Mouse (Mus musculus): ENCODE measurements at regions not wholly inside any gene's neighbourhood (a gene's known extent, or its start where the extent isn't known, plus 50 kb on each side); places are given as distances from the start of the nearest gene placed in this dataset.

DNA sequence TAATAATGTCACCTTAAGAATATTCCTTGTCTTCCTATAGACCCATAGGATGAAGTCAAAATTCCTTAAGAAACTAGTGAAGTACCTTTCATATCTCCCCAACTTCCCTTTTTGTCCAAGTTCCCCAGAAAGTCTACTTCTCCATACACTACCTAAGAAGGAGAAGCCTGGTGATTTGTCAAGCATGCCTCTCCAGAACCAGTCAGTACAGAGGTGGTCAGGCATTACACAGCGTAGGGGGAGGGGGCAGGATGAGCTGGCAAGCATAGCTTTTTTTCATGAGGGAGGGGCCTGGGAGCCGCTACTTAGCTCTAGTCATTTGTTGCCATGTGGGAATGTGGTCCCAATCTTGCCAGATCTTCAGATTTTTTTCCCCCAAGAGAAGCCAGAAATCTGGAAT, 54.0 kb upstream of the Satb2 start:
- DNase-seq (ENCODE audit: low read depth in 3 of 3, low spot score in 3 of 3) (no peak), ATAC-seq (ENCODE audit: insufficient read depth) (no peak)
- no peak overlapping the region for H3K4me3 ChIP-seq (ENCODE audit: insufficient read depth in 1 of 2, low read depth in 2 of 2, low read length in 2 of 2)
- no peak overlapping the region for H3K4me2 ChIP-seq (ENCODE audit: low read depth)
- H3K9me3 ChIP-seq (ENCODE audit: control insufficient read depth, low read length): no peaks in the 10 kb centered on the region
- H3K27me3 ChIP-seq (ENCODE audit: control insufficient read depth, insufficient read depth, low read length): no peaks in the 10 kb centered on the region
- no peaks in the 10 kb centered on the region for H3K36me3 ChIP-seq (replicated peaks; ENCODE audit: control insufficient read depth, insufficient read depth, low read depth)
- TF ChIP-seq EP300 (IDR thresholded peaks at IDR 0.05; ENCODE audit: low read depth) (no peak), CTCF (IDR thresholded peaks at IDR 0.05; ENCODE audit: low read depth) (no peak)
- no peaks in the 10 kb centered on the region for H3K4me1 ChIP-seq (replicated peaks; ENCODE audit: control insufficient read depth in 2 of 2, insufficient read depth in 2 of 2, low read length in 1 of 2)
- 35% methylated on average over 2 of the region's 2 CpGs for WGBS (ENCODE audit: insufficient replicate concordance)
- H3K9ac ChIP-seq (replicated peaks): no peak overlapping the region
- no peak overlapping the region for H3K27ac ChIP-seq

DNA sequence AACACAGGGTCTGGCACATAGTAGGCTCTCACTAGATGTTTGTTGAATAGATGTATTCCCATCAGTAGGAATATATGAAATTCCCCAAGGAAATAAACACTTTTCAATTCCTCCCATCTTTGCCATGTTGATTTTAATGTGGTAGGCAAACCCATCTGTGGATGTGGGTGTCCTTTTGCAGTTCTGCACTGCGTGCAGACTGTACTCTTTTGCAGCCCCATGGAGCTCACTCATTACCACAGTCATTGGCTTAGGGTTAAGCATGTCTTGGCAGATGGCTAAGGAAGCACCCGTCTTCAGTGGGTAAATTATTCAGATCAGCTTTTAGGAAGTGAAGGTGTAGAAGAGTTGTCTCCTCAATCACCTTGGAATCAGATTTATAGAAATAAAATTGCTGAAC, 54.8 kb upstream of the Satb2 start:
- H3K27me3 ChIP-seq (ENCODE audit: control insufficient read depth, insufficient read depth, low read length): no peaks in the 10 kb centered on the region
- H3K4me1 ChIP-seq (replicated peaks; ENCODE audit: control insufficient read depth in 2 of 2, insufficient read depth in 2 of 2, low read length in 1 of 2): no peaks in the 10 kb centered on the region
- no peak overlapping the region for H3K27ac ChIP-seq
- WGBS (ENCODE audit: insufficient replicate concordance): 57% methylated on average over 2 of the region's 2 CpGs
- H3K4me3 ChIP-seq (ENCODE audit: insufficient read depth in 1 of 2, low read depth in 2 of 2, low read length in 2 of 2): no peak overlapping the region
- no peaks in the 10 kb centered on the region for H3K9me3 ChIP-seq (ENCODE audit: control insufficient read depth, low read length)
- no peak overlapping the region for H3K4me2 ChIP-seq (ENCODE audit: low read depth)
- ATAC-seq (ENCODE audit: insufficient read depth): no peak
- H3K9ac ChIP-seq (replicated peaks): no peak overlapping the region
- DNase-seq (ENCODE audit: low read depth in 3 of 3, low spot score in 3 of 3): no peak
- TF ChIP-seq EP300 (IDR thresholded peaks at IDR 0.05; ENCODE audit: low read depth) (no peak), CTCF (IDR thresholded peaks at IDR 0.05; ENCODE audit: low read depth) (no peak)
- no peaks in the 10 kb centered on the region for H3K36me3 ChIP-seq (replicated peaks; ENCODE audit: control insufficient read depth, insufficient read depth, low read depth)

- Histone ChIP-seq H3K4me3 (ENCODE audit: insufficient read depth in 1 of 2, low read depth in 2 of 2, low read length in 2 of 2) (no peak overlapping the region), H3K36me3 (replicated peaks; ENCODE audit: control insufficient read depth, insufficient read depth, low read depth) (no peaks in the 10 kb centered on the region)
Measured at GRCm38 (mm10) chr1:57034411-57034810, 56.0 kb upstream of the Satb2 start.

GRCm38 (mm10) chr1:57036382-57036781, 57.9 kb upstream of the Satb2 start:
- ATAC-seq (ENCODE audit: insufficient read depth) (no peak), DNase-seq (ENCODE audit: low read depth in 3 of 3, low spot score in 3 of 3) (no peak)
- Histone ChIP-seq H3K9ac (replicated peaks) (no peak overlapping the region), H3K9me3 (ENCODE audit: control insufficient read depth, low read length) (no peaks in the 10 kb centered on the region), H3K4me3 (ENCODE audit: insufficient read depth in 1 of 2, low read depth in 2 of 2, low read length in 2 of 2) (no peak overlapping the region), H3K4me2 (ENCODE audit: low read depth) (no peak overlapping the region), H3K36me3 (replicated peaks; ENCODE audit: control insufficient read depth, insufficient read depth, low read depth) (no peaks in the 10 kb centered on the region), H3K27ac (no peak overlapping the region), H3K4me1 (replicated peaks; ENCODE audit: control insufficient read depth in 2 of 2, insufficient read depth in 2 of 2, low read length in 1 of 2) (no peaks in the 10 kb centered on the region), H3K27me3 (ENCODE audit: control insufficient read depth, insufficient read depth, low read length) (no peaks in the 10 kb centered on the region)
- 80% methylated on average over 3 of the region's 3 CpGs for WGBS (ENCODE audit: insufficient replicate concordance)
- TF ChIP-seq EP300 (IDR thresholded peaks at IDR 0.05; ENCODE audit: low read depth): no peak
- no peak for TF ChIP-seq CTCF (IDR thresholded peaks at IDR 0.05; ENCODE audit: low read depth)

More at GRCm38 (mm10) chr1:57034411-57034810, 56.0 kb upstream of the Satb2 start:
- no peak overlapping the region for H3K9ac ChIP-seq (replicated peaks)
- ATAC-seq (ENCODE audit: insufficient read depth) (no peak), DNase-seq (ENCODE audit: low read depth in 3 of 3, low spot score in 3 of 3) (no peak)
- no peaks in the 10 kb centered on the region for H3K4me1 ChIP-seq (replicated peaks; ENCODE audit: control insufficient read depth in 2 of 2, insufficient read depth in 2 of 2, low read length in 1 of 2)
- TF ChIP-seq CTCF (IDR thresholded peaks at IDR 0.05; ENCODE audit: low read depth) (no peak), EP300 (IDR thresholded peaks at IDR 0.05; ENCODE audit: low read depth) (no peak)
- H3K9me3 ChIP-seq (ENCODE audit: control insufficient read depth, low read length): no peaks in the 10 kb centered on the region
- WGBS (ENCODE audit: insufficient replicate concordance): 63% methylated on average over 6 of the region's 6 CpGs
- H3K4me2 ChIP-seq (ENCODE audit: low read depth): no peak overlapping the region
- H3K27ac ChIP-seq: no peak overlapping the region
- H3K27me3 ChIP-seq (ENCODE audit: control insufficient read depth, insufficient read depth, low read length): no peaks in the 10 kb centered on the region

DNA sequence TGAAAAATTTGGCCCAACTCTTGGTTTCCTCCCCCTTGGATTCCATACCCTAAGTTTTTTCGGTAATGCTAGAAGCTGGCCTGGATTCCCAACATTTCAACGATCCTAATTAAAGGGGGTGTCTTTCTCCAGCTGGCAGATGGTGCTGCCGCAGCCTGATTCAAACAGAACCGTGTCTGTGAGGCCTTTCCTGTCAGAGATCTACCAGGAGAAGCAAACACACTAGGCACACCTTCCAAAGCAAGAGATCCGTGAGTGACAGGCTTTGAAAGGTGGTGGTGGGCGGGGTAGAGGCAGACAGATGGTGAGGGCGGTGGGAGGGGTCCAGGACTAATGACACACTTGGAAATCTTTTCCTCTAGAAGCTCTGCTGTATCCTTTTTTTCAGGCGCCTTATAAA, 61.8 kb upstream of the Satb2 start:
- WGBS (ENCODE audit: insufficient replicate concordance): 47% methylated on average over 8 of the region's 8 CpGs
- Histone ChIP-seq H3K4me1 (replicated peaks; ENCODE audit: control insufficient read depth in 2 of 2, insufficient read depth in 2 of 2, low read length in 1 of 2) (no peaks in the 10 kb centered on the region), H3K9me3 (ENCODE audit: control insufficient read depth, low read length) (no peaks in the 10 kb centered on the region), H3K36me3 (replicated peaks; ENCODE audit: control insufficient read depth, insufficient read depth, low read depth) (no peaks in the 10 kb centered on the region), H3K27me3 (ENCODE audit: control insufficient read depth, insufficient read depth, low read length) (no peaks in the 10 kb centered on the region), H3K9ac (replicated peaks) (no peak overlapping the region), H3K4me3 (ENCODE audit: insufficient read depth in 1 of 2, low read depth in 2 of 2, low read length in 2 of 2) (no peak overlapping the region), H3K4me2 (ENCODE audit: low read depth) (no peak overlapping the region), H3K27ac (no peak overlapping the region)
- no peak for DNase-seq (ENCODE audit: low read depth in 3 of 3, low spot score in 3 of 3)
- ATAC-seq (ENCODE audit: insufficient read depth): no peak
- TF ChIP-seq EP300 (IDR thresholded peaks at IDR 0.05; ENCODE audit: low read depth): no peak
- no peak for TF ChIP-seq CTCF (IDR thresholded peaks at IDR 0.05; ENCODE audit: low read depth)
